Mouse (Mus musculus): ENCODE results near the gene Krtap16-3. TPM values are rescaled to one million over a fixed set of nuclear protein-coding genes. Genes with fewer than 3 reads are reported as not detected.

The Krtap16-3 gene
- polyA plus RNA-seq (2012; fragmentation: generic; extraction: Trizol): not detected
- long read RNA-seq, experiment 1: 0 reads
- long read RNA-seq, experiment 2: 0 reads

- no peaks in the 10 kb centered on the region for H3K79me2 ChIP-seq (ENCODE audit: control insufficient read depth, insufficient read depth)
- H3ac ChIP-seq (ENCODE audit: control insufficient read depth, insufficient read length, low read depth): no peak within 1 kb of the TSS
- no peak within 1 kb of the TSS for H3K4me3 ChIP-seq (ENCODE audit: insufficient read depth, poor library complexity, severe bottlenecking)
- TF ChIP-seq FOSL1 (IDR thresholded peaks at IDR 0.05; ENCODE audit: insufficient read depth, low read length, poor library complexity, severe bottlenecking): no peak
- TF ChIP-seq MAX (IDR thresholded peaks at IDR 0.05): no peak
- no peak for TF ChIP-seq CEBPB (IDR thresholded peaks at IDR 0.05; ENCODE audit: low read depth)
- TF ChIP-seq USF1 (IDR thresholded peaks at IDR 0.05; ENCODE audit: low read depth): no peak
- TF ChIP-seq CTCF (IDR thresholded peaks at IDR 0.05; ENCODE audit: control insufficient read depth, insufficient read depth, insufficient read length): no peak
- TF ChIP-seq MYOG (IDR thresholded peaks at IDR 0.05; ENCODE audit: control insufficient read depth, extremely low read depth, insufficient read length): no peak
- TF ChIP-seq MYOD1 (IDR thresholded peaks at IDR 0.05; ENCODE audit: control insufficient read depth, insufficient read length, low read depth): no peak
- no peaks in the 10 kb centered on the region for H3K79me3 ChIP-seq (ENCODE audit: low read depth)
- no peaks in the 10 kb centered on the region for H3K27me3 ChIP-seq (ENCODE audit: control insufficient read depth, insufficient read depth, insufficient read length)
- no peaks in the 10 kb centered on the region for H3K36me3 ChIP-seq (ENCODE audit: control insufficient read depth, insufficient read depth)
Measured at GRCm38 (mm10) chr16:88962773-88963172, at the start of gene Krtap16-3. Krtap16-3 (minus strand) TSS chr16:88962873.

GRCm38 (mm10) chr16:89010659-89011058 lies 48.0 kb upstream of the Krtap16-3 start, which contains the start of gene Krtap22-2:
Krtap22-2 (minus strand) TSS chr16:89010759.
- H3K36me3 ChIP-seq (ENCODE audit: control insufficient read depth, insufficient read depth): no peaks in the 10 kb centered on the region
- no peaks in the 10 kb centered on the region for H3K27me3 ChIP-seq (ENCODE audit: control insufficient read depth, insufficient read depth, insufficient read length)
- H3ac ChIP-seq (ENCODE audit: control insufficient read depth, insufficient read length, low read depth): no peak within 1 kb of the TSS
- TF ChIP-seq MYOD1 (IDR thresholded peaks at IDR 0.05; ENCODE audit: control insufficient read depth, insufficient read length, low read depth) (no peak), FOSL1 (IDR thresholded peaks at IDR 0.05; ENCODE audit: insufficient read depth, low read length, poor library complexity, severe bottlenecking) (no peak), MAX (IDR thresholded peaks at IDR 0.05) (no peak), MYOG (IDR thresholded peaks at IDR 0.05; ENCODE audit: control insufficient read depth, extremely low read depth, insufficient read length) (no peak), CTCF (IDR thresholded peaks at IDR 0.05; ENCODE audit: control insufficient read depth, insufficient read depth, insufficient read length) (no peak), USF1 (IDR thresholded peaks at IDR 0.05; ENCODE audit: low read depth) (no peak), CEBPB (IDR thresholded peaks at IDR 0.05; ENCODE audit: low read depth) (no peak)
- no peaks in the 10 kb centered on the region for H3K79me2 ChIP-seq (ENCODE audit: control insufficient read depth, insufficient read depth)
- H3K4me3 ChIP-seq (ENCODE audit: insufficient read depth, poor library complexity, severe bottlenecking): no peak within 1 kb of the TSS
- no peaks in the 10 kb centered on the region for H3K79me3 ChIP-seq (ENCODE audit: low read depth)

GRCm38 (mm10) chr16:88941106-88941505 lies 21.6 kb downstream of the Krtap16-3 start:
- no peaks in the 10 kb centered on the region for H3K79me3 ChIP-seq (ENCODE audit: low read depth)
- no peak for TF ChIP-seq MYOG (IDR thresholded peaks at IDR 0.05; ENCODE audit: control insufficient read depth, extremely low read depth, insufficient read length)
- no peak for TF ChIP-seq MYOD1 (IDR thresholded peaks at IDR 0.05; ENCODE audit: control insufficient read depth, insufficient read length, low read depth)
- TF ChIP-seq MAX (IDR thresholded peaks at IDR 0.05): no peak
- no peak for TF ChIP-seq FOSL1 (IDR thresholded peaks at IDR 0.05; ENCODE audit: insufficient read depth, low read length, poor library complexity, severe bottlenecking)
- TF ChIP-seq USF1 (IDR thresholded peaks at IDR 0.05; ENCODE audit: low read depth): no peak
- no peak for TF ChIP-seq CTCF (IDR thresholded peaks at IDR 0.05; ENCODE audit: control insufficient read depth, insufficient read depth, insufficient read length)
- no peak for TF ChIP-seq CEBPB (IDR thresholded peaks at IDR 0.05; ENCODE audit: low read depth)
- no peaks in the 10 kb centered on the region for H3K27me3 ChIP-seq (ENCODE audit: control insufficient read depth, insufficient read depth, insufficient read length)
- H3K4me3 ChIP-seq (ENCODE audit: insufficient read depth, poor library complexity, severe bottlenecking): no peak overlapping the region
- H3K79me2 ChIP-seq (ENCODE audit: control insufficient read depth, insufficient read depth): no peaks in the 10 kb centered on the region
- no peaks in the 10 kb centered on the region for H3K36me3 ChIP-seq (ENCODE audit: control insufficient read depth, insufficient read depth)
- H3ac ChIP-seq (ENCODE audit: control insufficient read depth, insufficient read length, low read depth): no peak overlapping the region

- H3K79me3 ChIP-seq (ENCODE audit: low read depth): no peaks in the 10 kb centered on the region
- H3K36me3 ChIP-seq (ENCODE audit: control insufficient read depth, insufficient read depth): no peaks in the 10 kb centered on the region
- H3K27me3 ChIP-seq (ENCODE audit: control insufficient read depth, insufficient read depth, insufficient read length): no peaks in the 10 kb centered on the region
- no peak overlapping the region for H3K4me3 ChIP-seq (ENCODE audit: insufficient read depth, poor library complexity, severe bottlenecking)
- H3K79me2 ChIP-seq (ENCODE audit: control insufficient read depth, insufficient read depth): no peaks in the 10 kb centered on the region
- no peak overlapping the region for H3ac ChIP-seq (ENCODE audit: control insufficient read depth, insufficient read length, low read depth)
- no peak for TF ChIP-seq USF1 (IDR thresholded peaks at IDR 0.05; ENCODE audit: low read depth)
- no peak for TF ChIP-seq MAX (IDR thresholded peaks at IDR 0.05)
- no peak for TF ChIP-seq MYOD1 (IDR thresholded peaks at IDR 0.05; ENCODE audit: control insufficient read depth, insufficient read length, low read depth)
- no peak for TF ChIP-seq CEBPB (IDR thresholded peaks at IDR 0.05; ENCODE audit: low read depth)
Measured at GRCm38 (mm10) chr16:88938252-88938651, 24.4 kb downstream of the Krtap16-3 start.

GRCm38 (mm10) chr16:88932165-88932564 lies 30.5 kb downstream of the Krtap16-3 start, which contains the start of gene Krtap19-9b:
Krtap19-9b (minus strand) TSS chr16:88932265.
- Histone ChIP-seq H3K79me2 (ENCODE audit: control insufficient read depth, insufficient read depth) (no peaks in the 10 kb centered on the region), H3K4me3 (ENCODE audit: insufficient read depth, poor library complexity, severe bottlenecking) (no peak within 1 kb of the TSS), H3K27me3 (ENCODE audit: control insufficient read depth, insufficient read depth, insufficient read length) (no peaks in the 10 kb centered on the region), H3K79me3 (ENCODE audit: low read depth) (no peaks in the 10 kb centered on the region), H3ac (ENCODE audit: control insufficient read depth, insufficient read length, low read depth) (no peak within 1 kb of the TSS), H3K36me3 (ENCODE audit: control insufficient read depth, insufficient read depth) (no peaks in the 10 kb centered on the region)
- no peak for TF ChIP-seq MAX (IDR thresholded peaks at IDR 0.05)
- no peak for TF ChIP-seq MYOD1 (IDR thresholded peaks at IDR 0.05; ENCODE audit: control insufficient read depth, insufficient read length, low read depth)

Other genes starting within 250 kb of the Krtap16-3 start
- gene Krtap13-1, start 234.0 kb downstream of the Krtap16-3 start, polyA plus RNA-seq (2012; fragmentation: generic; extraction: Trizol): not detected
- not detected for gene Krtap13, start 211.2 kb downstream of the Krtap16-3 start, polyA plus RNA-seq (2012; fragmentation: generic; extraction: Trizol)
- not detected for gene 2310034C09Rik, start 204.0 kb downstream of the Krtap16-3 start, polyA plus RNA-seq (2012; fragmentation: generic; extraction: Trizol)
- gene 2310057N15Rik, start 188.7 kb downstream of the Krtap16-3 start, polyA plus RNA-seq (2012; fragmentation: generic; extraction: Trizol): not detected
- not detected for gene Gm5965, start 185.0 kb downstream of the Krtap16-3 start, polyA plus RNA-seq (2012; fragmentation: generic; extraction: Trizol)
- gene Gm20741, start 150.7 kb downstream of the Krtap16-3 start, polyA plus RNA-seq (2012; fragmentation: generic; extraction: Trizol): not detected
- not detected for gene Krtap15, start 142.7 kb downstream of the Krtap16-3 start, polyA plus RNA-seq (2012; fragmentation: generic; extraction: Trizol)
- gene Krtap14, start 136.7 kb downstream of the Krtap16-3 start, polyA plus RNA-seq (2012; fragmentation: generic; extraction: Trizol): not detected
- gene Krtap19-1, start 93.5 kb downstream of the Krtap16-3 start, polyA plus RNA-seq (2012; fragmentation: generic; extraction: Trizol): not detected
- not detected for gene Krtap19-2, start 88.6 kb downstream of the Krtap16-3 start, polyA plus RNA-seq (2012; fragmentation: generic; extraction: Trizol)
- not detected for gene Krtap19-3, start 84.8 kb downstream of the Krtap16-3 start, polyA plus RNA-seq (2012; fragmentation: generic; extraction: Trizol)
- not detected for gene Krtap19-4, start 77.8 kb downstream of the Krtap16-3 start, polyA plus RNA-seq (2012; fragmentation: generic; extraction: Trizol)
- gene Krtap19-5, start 66.4 kb downstream of the Krtap16-3 start, polyA plus RNA-seq (2012; fragmentation: generic; extraction: Trizol): not detected
- gene Krtap19-9b, start 30.6 kb downstream of the Krtap16-3 start, polyA plus RNA-seq (2012; fragmentation: generic; extraction: Trizol): not detected
- gene Krtap22-2, start 47.9 kb upstream of the Krtap16-3 start, polyA plus RNA-seq (2012; fragmentation: generic; extraction: Trizol): not detected
- not detected for gene Gm10229, start 52.4 kb upstream of the Krtap16-3 start, polyA plus RNA-seq (2012; fragmentation: generic; extraction: Trizol)
- gene Krtap6-1, start 68.8 kb upstream of the Krtap16-3 start, polyA plus RNA-seq (2012; fragmentation: generic; extraction: Trizol): not detected
- gene Gm10228, start 78.6 kb upstream of the Krtap16-3 start, polyA plus RNA-seq (2012; fragmentation: generic; extraction: Trizol): not detected
- not detected for gene Krtap6-5, start 85.0 kb upstream of the Krtap16-3 start, polyA plus RNA-seq (2012; fragmentation: generic; extraction: Trizol)
- gene 1110025L11Rik, start 101.1 kb upstream of the Krtap16-3 start, polyA plus RNA-seq (2012; fragmentation: generic; extraction: Trizol): not detected
- gene Krtap6-3, start 121.1 kb upstream of the Krtap16-3 start, polyA plus RNA-seq (2012; fragmentation: generic; extraction: Trizol): not detected
- gene Gm6358, start 178.0 kb upstream of the Krtap16-3 start, polyA plus RNA-seq (2012; fragmentation: generic; extraction: Trizol): not detected
- gene Gm10061, start 188.2 kb upstream of the Krtap16-3 start, polyA plus RNA-seq (2012; fragmentation: generic; extraction: Trizol): not detected
- not detected for gene Gm9789, start 195.1 kb upstream of the Krtap16-3 start, polyA plus RNA-seq (2012; fragmentation: generic; extraction: Trizol)
- gene Gm7735, start 206.6 kb upstream of the Krtap16-3 start, polyA plus RNA-seq (2012; fragmentation: generic; extraction: Trizol): not detected
- not detected for gene 1110057P08Rik, start 211.9 kb upstream of the Krtap16-3 start, polyA plus RNA-seq (2012; fragmentation: generic; extraction: Trizol)
- gene Krtap20-2, start 243.0 kb upstream of the Krtap16-3 start, polyA plus RNA-seq (2012; fragmentation: generic; extraction: Trizol): not detected